Mouse (Mus musculus): Measurements from ENCODE around the gene Tulp3.
A peak's percentile ranks its signal among the peaks of the same experiment; 100 is the strongest.

Tulp3 gene

GRCm38 (mm10) chr6:128299292-128300133 lies 56.1 kb downstream of the Tulp3 start:
- ATAC-seq (ENCODE audit: insufficient number of reproducible peaks, low FRiP score, low TSS enrichment): no peak

DNA sequence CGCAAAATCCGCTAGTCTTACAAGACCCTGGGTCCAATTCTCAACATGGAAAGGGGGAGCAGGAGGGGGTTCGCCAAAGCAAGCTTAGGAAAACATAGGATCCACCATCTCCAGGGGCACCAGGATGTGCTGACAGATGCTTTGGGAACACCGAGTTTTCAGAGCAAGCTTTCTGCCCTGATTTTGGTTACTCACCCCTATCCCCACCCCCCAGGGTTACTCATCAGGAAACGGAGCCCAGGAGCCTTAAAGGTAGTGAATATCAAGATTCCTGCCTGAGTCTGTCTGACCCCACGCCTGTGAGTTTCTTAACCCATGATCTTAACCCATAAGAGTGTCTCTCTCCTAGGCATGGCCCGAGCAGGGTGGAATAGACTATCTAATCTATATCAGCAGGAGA lies 57.4 kb downstream of the Tulp3 start:
- ATAC-seq (ENCODE audit: insufficient number of reproducible peaks, low FRiP score, low TSS enrichment): no peak

DNA sequence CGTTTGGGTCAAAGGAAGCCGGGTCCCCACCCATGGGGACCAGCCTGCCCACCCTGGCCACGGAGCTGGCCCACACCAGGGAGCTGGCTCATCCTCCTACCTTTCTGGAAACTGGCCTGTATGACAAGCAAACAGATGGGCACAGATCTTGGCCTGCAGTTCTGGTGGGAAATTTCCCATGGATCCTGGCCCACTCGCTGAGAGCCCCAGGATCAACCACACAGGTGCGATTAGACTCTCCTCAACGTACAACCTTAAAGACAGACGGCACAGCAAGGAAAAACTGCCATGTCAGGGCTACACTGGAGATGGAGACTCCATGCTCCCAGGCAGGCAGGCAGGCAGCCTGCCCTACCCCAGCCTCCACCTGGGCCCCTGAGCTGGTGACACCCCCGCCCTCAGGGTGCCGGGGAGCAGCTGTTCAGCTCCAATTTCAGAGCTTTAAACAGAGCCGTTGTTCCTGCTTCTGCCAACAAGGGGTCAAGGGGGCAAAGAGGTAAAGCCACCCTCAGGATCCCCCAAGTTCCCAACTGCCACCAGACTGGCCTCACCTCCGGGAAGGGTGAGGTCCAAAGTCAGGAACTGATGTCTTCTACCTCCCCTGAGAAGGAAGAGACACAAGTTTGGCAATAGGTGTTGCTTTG lies 58.8 kb downstream of the Tulp3 start:
- peak; percentile 60 for ATAC-seq (ENCODE audit: insufficient number of reproducible peaks, low FRiP score, low TSS enrichment)

DNA sequence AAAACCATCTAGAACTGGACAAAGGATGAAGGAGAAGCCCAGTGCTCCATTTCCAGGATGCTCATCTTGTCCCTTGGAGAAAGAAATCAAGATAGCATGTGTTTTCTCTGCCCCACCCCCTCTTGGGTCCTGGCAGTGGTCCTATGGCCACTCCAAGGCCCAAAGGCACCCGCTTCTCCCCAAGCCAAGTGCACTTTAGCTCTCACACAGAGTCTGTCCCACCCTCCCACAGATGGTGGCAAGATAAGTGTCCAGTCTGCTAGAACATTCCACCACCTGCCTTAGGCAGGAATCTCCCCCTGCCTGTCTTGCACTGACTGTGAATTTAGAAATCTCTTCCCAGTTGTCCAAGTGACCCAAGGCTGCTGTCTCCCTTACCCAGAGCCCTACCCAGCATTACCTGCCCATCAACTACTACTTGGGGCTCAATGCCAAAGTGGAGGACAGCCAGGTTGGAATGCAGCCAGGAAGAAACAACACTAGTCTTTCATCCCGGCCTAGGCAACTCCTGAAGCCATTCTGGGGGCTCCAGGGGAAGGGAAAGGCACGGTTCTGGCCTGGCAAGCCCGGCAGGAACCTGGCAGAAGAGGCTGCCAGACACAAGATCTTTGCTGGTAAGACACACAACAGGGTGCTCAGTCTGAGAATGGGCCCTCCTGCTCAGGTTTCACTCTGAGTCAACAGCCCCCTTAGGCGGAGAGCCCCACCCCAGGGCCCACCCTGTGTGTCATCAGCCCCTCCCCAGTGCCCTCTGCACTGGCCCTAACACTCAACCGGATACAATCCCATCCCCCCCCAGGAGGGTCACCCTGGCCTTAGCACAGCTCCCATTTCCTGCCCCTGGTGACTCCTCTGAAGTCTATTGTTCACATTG lies 59.5 kb downstream of the Tulp3 start:
- ATAC-seq (ENCODE audit: insufficient number of reproducible peaks, low FRiP score, low TSS enrichment): peak; percentile 32

DNA sequence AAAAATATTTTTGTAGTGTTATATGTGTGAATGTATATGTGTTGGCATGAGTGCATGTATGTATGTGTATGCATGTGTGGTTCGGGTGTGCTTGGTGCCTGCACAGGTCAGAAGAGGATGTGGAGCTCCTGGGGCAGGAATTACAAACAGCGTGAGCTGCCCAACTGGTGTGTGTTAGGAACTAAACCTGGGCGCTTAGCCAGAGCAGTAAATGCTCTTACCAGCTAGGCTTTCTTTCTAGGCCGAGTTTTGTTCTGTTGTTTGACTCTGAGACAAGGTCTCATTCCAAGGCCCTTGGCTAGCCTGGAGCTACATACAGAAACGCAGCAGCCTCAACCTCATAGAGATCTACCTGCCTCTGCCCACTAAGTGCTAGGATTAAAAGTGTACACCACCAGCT lies 64.4 kb downstream of the Tulp3 start:
- ATAC-seq (ENCODE audit: insufficient number of reproducible peaks, low FRiP score, low TSS enrichment): no peak

GRCm38 (mm10) chr6:128288681-128289080 lies 67.0 kb downstream of the Tulp3 start:
- ATAC-seq (ENCODE audit: insufficient number of reproducible peaks, low FRiP score, low TSS enrichment): no peak

GRCm38 (mm10) chr6:128285792-128286430 lies 69.7 kb downstream of the Tulp3 start:
- no peak for ATAC-seq (ENCODE audit: insufficient number of reproducible peaks, low FRiP score, low TSS enrichment)

GRCm38 (mm10) chr6:128282126-128282525 lies 73.5 kb downstream of the Tulp3 start:
- no peak for ATAC-seq (ENCODE audit: insufficient number of reproducible peaks, low FRiP score, low TSS enrichment)

DNA sequence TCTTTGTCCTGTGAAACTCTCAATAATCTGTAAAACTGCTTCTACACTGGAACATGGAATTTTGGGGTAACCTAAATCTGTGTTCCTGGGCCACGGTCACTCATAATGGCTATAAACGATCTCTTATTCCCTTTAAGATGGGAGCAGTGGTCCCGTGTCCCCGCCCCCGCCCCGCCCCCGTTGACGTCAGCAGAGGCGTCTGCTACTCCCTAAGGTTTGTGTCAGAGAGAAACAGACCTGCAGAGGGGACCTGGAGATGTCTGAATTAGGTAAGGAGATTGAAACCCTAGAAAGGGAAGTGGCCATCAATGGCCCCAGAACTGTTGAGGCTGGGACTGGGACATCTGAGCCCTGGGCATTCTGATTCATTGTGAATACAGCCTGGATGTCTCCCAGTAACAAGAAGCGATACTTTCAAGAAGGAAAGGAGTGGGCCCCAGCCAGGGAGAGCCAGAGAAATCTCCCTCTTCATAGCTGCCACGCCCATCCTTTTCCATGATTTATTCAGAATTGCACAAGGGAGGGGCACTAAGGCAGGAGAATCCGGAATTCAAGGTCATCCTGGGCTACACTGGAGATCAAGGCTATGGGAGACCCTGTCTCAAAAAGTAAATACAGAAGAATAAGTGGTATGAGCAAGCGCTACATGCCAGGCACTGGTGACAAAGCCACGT lies 75.0 kb downstream of the Tulp3 start:
- ATAC-seq (ENCODE audit: insufficient number of reproducible peaks, low FRiP score, low TSS enrichment): no peak

- no peak for ATAC-seq (ENCODE audit: insufficient number of reproducible peaks, low FRiP score, low TSS enrichment)
Observed at GRCm38 (mm10) chr6:128279608-128280007, 76.0 kb downstream of the Tulp3 start.

DNA sequence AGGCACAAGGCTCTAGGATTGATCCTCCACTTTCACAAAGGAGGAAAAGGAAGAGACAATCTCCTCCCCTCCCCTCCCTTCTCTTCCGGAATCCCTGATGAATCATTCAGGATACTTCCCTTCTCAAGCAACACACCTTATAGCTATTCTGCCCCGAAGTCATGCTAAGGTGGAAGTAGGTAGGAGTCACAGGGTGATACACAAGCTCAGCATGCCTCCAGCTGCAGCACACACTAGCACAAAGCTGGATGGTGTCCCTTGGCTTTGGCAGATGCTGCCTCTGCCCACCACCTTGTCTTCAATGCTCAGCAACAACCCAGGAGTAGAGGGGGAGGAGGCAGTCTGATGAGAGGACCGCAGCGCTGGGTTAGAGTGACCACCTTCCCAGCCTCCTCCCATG lies 76.6 kb downstream of the Tulp3 start:
- no peak; the same call in 1 of the 2 replicates for ATAC-seq (ENCODE audit: insufficient number of reproducible peaks, low FRiP score, low TSS enrichment)

DNA sequence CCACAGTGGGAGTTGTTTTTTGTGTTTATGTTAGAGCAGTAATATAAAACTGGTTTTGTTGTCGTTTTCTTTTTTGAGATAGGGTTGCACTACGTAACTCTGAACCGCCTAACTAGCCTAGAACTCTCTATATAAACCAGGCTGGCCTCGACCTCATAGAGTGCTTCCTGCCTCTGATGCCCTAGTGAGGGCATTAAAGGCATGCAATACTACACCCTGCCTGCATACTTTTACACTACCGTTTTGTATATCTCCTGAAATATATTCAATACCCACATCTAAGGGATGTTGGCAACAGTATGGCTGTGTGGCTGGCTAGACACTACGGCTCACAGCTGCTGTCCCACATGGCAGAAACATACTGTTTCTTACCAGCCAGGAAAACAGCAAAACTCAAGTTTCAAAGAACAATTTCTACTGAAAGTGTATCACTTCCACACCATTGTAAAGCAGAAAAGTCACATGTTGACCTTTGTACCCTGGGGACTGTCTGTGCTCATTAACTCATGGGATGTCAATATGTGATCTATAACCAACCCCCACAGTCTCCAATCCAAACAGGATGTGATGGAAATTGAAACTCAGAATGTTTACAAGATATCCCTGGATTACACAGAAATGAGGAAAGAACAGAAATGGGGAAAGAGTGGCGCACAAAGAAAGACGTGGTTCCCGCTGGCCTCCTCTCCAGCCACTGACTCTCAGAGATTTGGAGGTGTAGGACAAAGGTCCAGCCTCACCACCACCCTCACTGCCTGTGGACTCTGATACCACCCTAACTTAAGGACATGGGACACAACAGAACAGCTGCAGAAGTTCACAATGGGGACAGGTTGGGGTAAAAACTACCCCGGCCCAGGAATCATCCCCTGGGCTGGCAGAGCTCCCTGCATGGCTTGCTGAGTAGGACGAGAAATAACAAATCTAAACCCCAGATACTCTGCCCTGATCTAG lies 78.2 kb downstream of the Tulp3 start:
- no peak for ATAC-seq (ENCODE audit: insufficient number of reproducible peaks, low FRiP score, low TSS enrichment)

DNA sequence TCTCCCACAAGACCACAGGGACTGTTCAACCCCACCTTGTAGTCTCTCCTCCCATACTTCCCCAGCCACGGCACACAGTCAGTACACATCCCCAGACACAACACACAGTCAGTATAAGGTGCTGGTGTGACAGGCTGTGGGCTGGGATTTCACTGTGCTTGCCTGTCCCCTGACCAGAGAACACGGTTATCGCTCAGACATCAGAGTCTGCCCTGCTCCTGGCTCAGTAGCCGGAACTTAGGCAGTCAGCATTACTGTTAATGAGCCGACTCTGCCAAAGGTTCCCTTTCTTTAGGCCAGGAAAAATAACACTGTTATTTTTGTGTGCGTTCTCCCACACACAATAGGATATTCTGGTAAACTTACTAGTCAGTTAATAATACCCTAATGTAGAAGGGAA lies 79.3 kb downstream of the Tulp3 start:
- ATAC-seq (ENCODE audit: insufficient number of reproducible peaks, low FRiP score, low TSS enrichment): no peak

GRCm38 (mm10) chr6:128275506-128276064 lies 80.1 kb downstream of the Tulp3 start:
- ATAC-seq (ENCODE audit: insufficient number of reproducible peaks, low FRiP score, low TSS enrichment): no peak; the same call in 1 of the 2 replicates

- ATAC-seq (ENCODE audit: insufficient number of reproducible peaks, low FRiP score, low TSS enrichment): no peak
Observed at GRCm38 (mm10) chr6:128273507-128273906, 82.1 kb downstream of the Tulp3 start.

DNA sequence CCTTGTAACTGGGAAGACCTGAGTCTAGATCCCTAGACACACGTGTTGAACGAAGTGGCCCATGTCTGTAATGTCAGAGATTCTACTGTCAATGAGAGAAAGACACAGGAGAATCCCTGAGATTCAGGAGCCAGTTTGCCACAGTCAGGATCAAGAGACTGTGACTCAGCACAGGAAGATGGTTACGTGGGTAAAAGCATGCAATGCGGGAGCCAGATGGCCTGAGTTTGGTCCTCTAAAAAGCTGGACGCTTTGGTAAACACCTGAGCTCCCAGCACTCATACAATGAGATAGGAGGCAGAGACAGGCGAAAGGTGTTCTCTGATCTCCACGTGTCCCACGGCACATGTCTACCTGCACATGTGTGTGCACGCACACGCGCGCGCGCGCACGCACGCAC lies 82.9 kb downstream of the Tulp3 start:
- ATAC-seq (ENCODE audit: insufficient number of reproducible peaks, low FRiP score, low TSS enrichment): peak; percentile 60; the same call in 1 of the 2 replicates

Measured in cerebellum, adult (tissue).